Mouse (Mus musculus) intestine, postnatal 0 days (tissue): ENCODE measurements around the gene B3galt4. TPM values are rescaled to one million over a fixed set of nuclear protein-coding genes. Genes with fewer than 3 reads are reported as not detected.

ENCODE experiments used
- ATAC-seq: fragments of 200-750 bp; cut with Nextera tagmentation; 2 replicates; pipeline ENCODE4 v1.8.0; 2017; ENCODE audit warnings: mild to moderate bottlenecking, moderate TSS enrichment, moderate library complexity
- H3K27ac ChIP-seq: fragments of 300-500 bp; sonication (generic); 2 replicates; pipeline ENCODE4 v1.5.1; 2014; ENCODE audit warnings: mild to moderate bottlenecking, low read depth, low read length, moderate library complexity
- H3K27me3 ChIP-seq: fragments of 300-500 bp; sonication (generic); replicated peaks from 2 replicates; pipeline ENCODE4 v1.6.1; 2014; ENCODE audit warnings: low read length, mixed read lengths; ENCODE audit not compliant: control insufficient read depth, insufficient read depth
- H3K36me3 ChIP-seq: fragments of 300-500 bp; sonication (generic); 2 replicates; pipeline ENCODE4 v1.6.1; 2014; ENCODE audit warnings: mild to moderate bottlenecking, moderate library complexity; ENCODE audit not compliant: control insufficient read depth, insufficient read depth
- H3K4me1 ChIP-seq: fragments of 300-500 bp; sonication (generic); replicated peaks from 2 replicates; pipeline ENCODE4 v1.6.1; 2014; ENCODE audit warnings: antibody characterized with exemption, low read length, mixed read lengths; ENCODE audit not compliant: control insufficient read depth, insufficient read depth
- H3K4me2 ChIP-seq: fragments of 300-500 bp; sonication (generic); replicated peaks from 2 replicates; pipeline ENCODE4 v1.6.1; 2014; ENCODE audit warnings: low read depth, mild to moderate bottlenecking, moderate library complexity
- H3K4me3 ChIP-seq: fragments of 300-500 bp; sonication (generic); 2 replicates; pipeline ENCODE4 v1.5.1; 2014; ENCODE audit warnings: low read depth, low read length
- H3K9ac ChIP-seq: fragments of 300-500 bp; sonication (generic); 2 replicates; pipeline ENCODE4 v1.6.1; 2014; ENCODE audit warnings: mild to moderate bottlenecking, low read depth, low read length
- H3K9me3 ChIP-seq: fragments of 300-500 bp; sonication (generic); 2 replicates; pipeline ENCODE4 v1.6.1; 2016; ENCODE audit warnings: mixed run types; ENCODE audit not compliant: control insufficient read depth
- CTCF ChIP-seq: sonication (generic); IDR thresholded peaks from 2 replicates; pipeline ENCODE4 v1.5.1; 2016; ENCODE audit warnings: low read depth, mild to moderate bottlenecking, control low read depth, antibody characterized with exemption, moderate library complexity
- WGBS: fragments of 180-500 bp; shearing (Covaris S2); extraction: QIAGEN DNeasy Blood & Tissue Kit; methylation state at CpG from one replicate; pipeline ENCODE4 v1.1.7; 2014; 5-methylcytosine and 5-hydroxymethylcytosine counted together
- polyA plus RNA-seq: library from polyadenylated mRNA; unstranded; fragments of >200 nt; fragmentation: Nextera tagmentation; extraction: Ambion mirVana; gene quantifications from 2 replicates; pipeline ENCODE4 v1.2.1, GENCODE M21; 2015

The B3galt4 gene
- polyA plus RNA-seq, 1 experiment from 2014 or later, result 15.0 TPM

DNA sequence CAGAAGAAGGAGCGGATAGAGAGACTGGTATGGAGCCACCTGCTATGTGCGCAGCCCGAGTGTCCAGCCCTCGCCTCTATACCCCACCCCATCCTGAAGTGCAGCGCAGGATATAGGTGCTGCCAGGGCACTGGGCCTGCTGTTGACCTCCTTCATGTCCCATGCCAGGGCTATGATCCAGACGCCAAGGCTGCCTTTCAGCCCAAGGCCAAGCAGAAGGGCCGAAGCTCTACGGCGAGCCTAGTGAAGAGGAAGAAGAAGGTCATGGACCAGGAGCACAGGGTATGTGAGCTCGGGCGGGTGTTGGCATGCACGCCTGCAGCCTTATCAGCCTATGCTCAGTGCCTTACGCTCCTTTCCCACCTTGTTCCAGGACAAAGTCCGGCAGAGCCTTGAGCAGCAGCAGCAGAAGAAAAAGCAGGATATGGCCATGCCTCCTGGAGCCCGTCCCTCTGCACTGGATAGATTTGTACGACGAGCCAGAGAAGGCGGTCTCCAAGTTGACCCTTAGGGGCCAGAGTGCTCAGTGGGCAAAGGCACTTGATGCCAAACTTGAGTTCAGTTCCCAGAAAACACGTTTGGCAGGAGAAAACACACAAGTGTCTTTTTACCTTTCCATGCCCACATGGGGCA lies 2.3 kb downstream of the B3galt4 start:
- Histone ChIP-seq H3K27me3 (no peaks in the 10 kb centered on the region), H3K36me3 (peaks cover 33% of the 10 kb centered on the region), H3K4me1 (no peaks in the 10 kb centered on the region; the same call in 1 of the 2 replicates), H3K4me2 (peak overlapping the region; percentile 95), H3K9ac (no peak overlapping the region), H3K4me3 (0 out of 2 replicates have a peak overlapping the region, but pooled peaks have one; percentile 51), H3K9me3 (no peaks in the 10 kb centered on the region), H3K27ac (peak overlapping the region; percentile 80)
- peak; percentile 72 for ATAC-seq
- 0 out of 2 replicates have a peak, but pooled peaks have one; percentile 2 for TF ChIP-seq CTCF
- WGBS, result 40% methylated on average over 19 of the region's 19 CpGs

DNA sequence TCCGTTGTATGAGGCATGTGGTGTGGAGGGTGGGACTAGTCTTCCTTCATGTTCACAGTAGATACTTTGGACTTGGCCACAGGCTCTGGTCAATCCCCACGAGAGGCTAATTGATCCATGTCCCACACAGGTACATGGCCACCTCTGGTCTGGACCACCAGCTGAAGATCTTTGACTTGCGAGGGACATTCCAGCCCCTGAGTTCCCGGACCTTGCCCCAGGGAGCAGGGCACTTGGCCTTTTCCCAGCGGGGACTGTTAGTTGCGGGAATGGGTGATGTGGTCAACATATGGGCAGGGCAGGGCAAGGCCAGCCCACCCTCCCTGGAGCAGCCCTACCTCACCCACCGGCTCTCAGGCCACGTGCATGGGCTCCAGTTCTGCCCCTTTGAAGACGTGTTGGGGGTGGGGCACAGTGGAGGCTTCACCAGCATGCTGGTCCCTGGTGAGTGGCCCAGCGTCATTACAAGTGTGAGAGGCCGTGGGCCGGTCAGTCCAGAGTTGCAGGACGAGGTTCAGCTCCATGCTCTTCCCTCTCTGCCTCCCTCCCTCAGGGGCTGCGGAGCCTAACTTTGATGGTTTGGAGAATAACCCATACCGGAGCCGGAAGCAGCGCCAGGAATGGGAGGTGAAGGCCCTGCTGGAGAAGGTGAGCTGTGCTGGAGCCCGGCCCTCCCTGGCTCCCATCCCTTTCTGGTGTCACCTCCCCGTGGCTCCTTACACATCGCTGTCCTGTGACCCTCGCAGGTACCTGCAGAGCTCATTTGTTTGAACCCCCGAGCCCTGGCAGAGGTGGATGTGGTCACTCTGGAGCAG lies 3.0 kb downstream of the B3galt4 start:
- H3K9me3 ChIP-seq, result no peaks in the 10 kb centered on the region
- 75% methylated on average over 22 of the region's 22 CpGs for WGBS
- no peaks in the 10 kb centered on the region; the same call in 1 of the 2 replicates for H3K4me1 ChIP-seq
- H3K4me2 ChIP-seq, result peak overlapping the region; percentile 95
- no peak overlapping the region for H3K27ac ChIP-seq
- H3K36me3 ChIP-seq, result peaks cover 38% of the 10 kb centered on the region
- TF ChIP-seq CTCF, result no peak
- no peak overlapping the region for H3K4me3 ChIP-seq
- H3K9ac ChIP-seq, result no peak overlapping the region
- no peaks in the 10 kb centered on the region for H3K27me3 ChIP-seq
- no peak for ATAC-seq

DNA sequence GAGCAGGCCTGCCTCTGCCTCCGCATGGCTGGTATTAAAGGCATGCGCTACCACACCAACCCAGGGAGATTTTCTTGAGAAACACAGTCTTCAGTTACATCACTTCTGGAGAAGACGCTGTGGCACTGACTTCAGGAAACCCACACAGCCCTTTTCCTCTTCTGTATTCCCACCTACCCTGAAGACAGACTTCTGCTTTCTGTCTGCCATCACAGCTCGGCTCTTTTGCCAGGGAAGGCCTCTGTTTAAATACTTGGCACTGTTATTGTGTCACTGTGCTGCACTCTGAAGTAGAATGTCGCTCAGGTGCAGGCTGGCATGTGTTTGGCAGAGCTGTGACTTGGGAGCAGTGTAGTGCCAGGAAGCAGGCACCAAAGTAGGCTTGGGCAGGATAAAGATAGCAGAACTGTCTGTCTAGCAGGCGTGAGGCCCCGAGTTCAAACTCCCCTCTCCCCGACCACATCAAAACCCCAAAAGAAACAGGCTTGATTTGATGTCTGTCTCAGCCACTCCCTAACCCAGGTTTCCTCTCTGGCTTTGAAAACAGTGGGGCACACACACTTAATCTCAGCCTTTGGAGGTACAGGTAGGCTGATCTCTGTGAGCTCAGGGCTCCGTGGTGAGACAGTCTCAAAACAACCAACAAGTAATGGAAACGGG lies 3.7 kb downstream of the B3galt4 start:
- Histone ChIP-seq H3K36me3 (peaks cover 37% of the 10 kb centered on the region), H3K9ac (no peak overlapping the region), H3K4me1 (no peaks in the 10 kb centered on the region; the same call in 1 of the 2 replicates), H3K9me3 (no peaks in the 10 kb centered on the region), H3K4me2 (no peak overlapping the region), H3K27me3 (no peaks in the 10 kb centered on the region), H3K4me3 (no peak overlapping the region), H3K27ac (no peak overlapping the region)
- 80% methylated on average over 10 of the region's 10 CpGs for WGBS
- no peak for TF ChIP-seq CTCF
- no peak for ATAC-seq

DNA sequence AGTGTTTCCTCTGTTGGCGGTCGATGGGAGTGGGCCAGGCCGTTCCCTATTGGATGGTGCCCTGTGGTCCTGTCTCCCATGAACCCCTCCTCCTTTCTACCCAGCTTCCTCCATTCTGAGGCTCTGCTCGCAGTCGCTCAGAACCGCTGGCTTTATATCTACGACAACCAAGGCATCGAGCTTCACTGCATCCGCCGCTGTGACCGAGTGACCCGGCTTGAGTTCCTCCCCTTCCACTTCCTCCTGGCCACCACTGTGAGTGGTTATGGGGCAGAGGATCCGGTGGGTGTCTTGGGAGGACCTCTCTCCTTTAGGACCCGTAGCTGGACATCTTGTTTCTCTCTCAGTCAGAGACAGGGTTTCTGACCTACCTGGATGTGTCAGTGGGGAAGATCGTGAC lies 7.8 kb downstream of the B3galt4 start:
- no peaks in the 10 kb centered on the region for H3K9me3 ChIP-seq
- H3K27me3 ChIP-seq, result no peaks in the 10 kb centered on the region
- H3K4me3 ChIP-seq, result no peak overlapping the region
- no peak overlapping the region for H3K27ac ChIP-seq
- 94% methylated on average over 15 of the region's 15 CpGs for WGBS
- no peak overlapping the region for H3K9ac ChIP-seq
- no peak for TF ChIP-seq CTCF
- no peak for ATAC-seq
- peaks cover 4% of the 10 kb centered on the region; the same call in 1 of the 2 replicates for H3K4me1 ChIP-seq
- H3K4me2 ChIP-seq, result no peak overlapping the region
- H3K36me3 ChIP-seq, result peaks cover 33% of the 10 kb centered on the region

DNA sequence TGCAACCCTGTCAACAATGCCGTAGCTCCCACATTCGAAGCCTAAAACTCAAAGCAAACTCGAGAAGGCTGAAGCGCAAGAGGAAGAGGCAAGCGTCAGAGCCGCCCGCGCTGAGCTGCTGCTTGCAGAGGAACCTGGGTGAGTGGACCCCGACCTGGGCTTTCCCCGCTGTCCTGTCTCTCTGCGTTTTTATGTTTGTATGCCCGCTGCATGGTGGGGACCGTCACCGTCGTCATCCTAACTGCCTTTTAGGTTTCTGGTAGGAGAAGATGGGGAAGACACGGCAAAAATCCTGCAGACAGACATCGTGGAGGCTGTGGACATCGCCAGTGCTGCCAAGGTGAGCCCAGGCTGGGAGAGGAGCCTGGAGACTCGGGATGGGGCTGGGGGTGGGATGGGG lies 9.9 kb downstream of the B3galt4 start:
- H3K27ac ChIP-seq, result no peak overlapping the region
- no peaks in the 10 kb centered on the region for H3K27me3 ChIP-seq
- peaks cover 29% of the 10 kb centered on the region for H3K36me3 ChIP-seq
- WGBS, result 43% methylated on average over 19 of the region's 19 CpGs
- peaks cover 4% of the 10 kb centered on the region; the same call in 1 of the 2 replicates for H3K4me1 ChIP-seq
- ATAC-seq, result no peak
- no peaks in the 10 kb centered on the region for H3K9me3 ChIP-seq
- TF ChIP-seq CTCF, result no peak
- peak overlapping the region; percentile 83 for H3K4me2 ChIP-seq
- H3K9ac ChIP-seq, result peak overlapping the region; percentile 79
- H3K4me3 ChIP-seq, result peak overlapping the region; percentile 57

DNA sequence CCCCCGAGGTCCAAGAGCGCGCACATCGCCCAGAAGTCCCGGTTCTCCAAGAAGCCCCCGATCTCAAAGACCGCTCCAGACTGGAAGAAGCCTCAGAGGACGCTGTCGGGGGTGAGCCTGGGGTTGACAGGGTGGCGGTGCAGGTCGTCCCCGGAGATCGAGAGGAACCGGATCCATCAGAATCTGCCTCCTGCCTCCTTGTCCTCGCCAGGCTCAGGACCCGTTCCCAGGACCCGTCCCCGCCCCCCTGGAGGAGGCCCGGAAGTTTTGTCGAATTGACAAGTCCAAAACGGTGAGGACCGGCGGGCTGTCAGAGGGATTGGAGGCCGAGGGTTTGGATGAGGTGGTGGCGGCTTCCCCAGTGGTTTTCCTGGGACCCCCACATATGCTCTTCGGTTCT lies 10.3 kb downstream of the B3galt4 start:
- H3K27ac ChIP-seq, result no peak overlapping the region
- WGBS, result 3% methylated on average over 26 of the region's 26 CpGs
- no peak for ATAC-seq
- peak overlapping the region; percentile 79 for H3K9ac ChIP-seq
- no peaks in the 10 kb centered on the region for H3K27me3 ChIP-seq
- H3K36me3 ChIP-seq, result peaks cover 25% of the 10 kb centered on the region
- no peak for TF ChIP-seq CTCF
- peak overlapping the region; percentile 57 for H3K4me3 ChIP-seq
- H3K9me3 ChIP-seq, result no peaks in the 10 kb centered on the region
- H3K4me1 ChIP-seq, result peaks cover 4% of the 10 kb centered on the region; the same call in 1 of the 2 replicates
- H3K4me2 ChIP-seq, result peak overlapping the region; percentile 83
